In the genomic region with DNA sequence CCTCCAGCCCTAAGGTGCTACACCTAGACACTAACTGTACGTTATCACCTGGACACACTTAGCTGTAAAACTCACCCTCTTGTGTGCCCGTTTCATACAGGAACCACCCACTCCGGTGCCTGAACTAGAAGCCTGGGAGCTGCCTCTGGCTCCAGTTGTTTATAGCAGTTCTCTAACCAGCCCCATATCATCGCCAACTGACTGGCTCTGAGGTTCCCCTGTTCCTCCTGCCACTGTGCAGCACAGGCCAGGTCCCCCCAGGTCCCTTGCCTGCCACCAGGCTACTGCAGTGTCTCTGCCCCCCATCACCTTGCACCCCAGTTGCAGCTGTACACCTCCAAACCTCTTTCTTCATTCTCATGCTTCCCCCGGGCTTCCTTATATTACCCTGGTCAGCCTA, we compare ENCODE assay signal across 24 mouse cellular contexts. TPM values are rescaled to one million over a fixed set of nuclear protein-coding genes. Genes with fewer than 3 reads are reported as not detected.
DNase-seq lines count a peak whose midpoint lies in the region; ATAC-seq and TF ChIP-seq lines count a peak whose summit lies in the region.
"Had no signal": no experiment of that assay in that cellular context is flagged by ENCODE, and none has a peak within 500 bp of the region (broad histone marks: within the 10 kb centered on the region; RNA-seq: fewer than 3 reads in every experiment).

No protein-coding gene starts in this region.

- no peak for ATAC-seq in hindbrain, postnatal 0 days
- no peak for ATAC-seq in hindbrain, embryonic 13.5 days (ENCODE audit: low FRiP score)
- ATAC-seq in midbrain, embryonic 13.5 days, result 0 out of 2 replicates have a peak, but pooled peaks have one; percentile 10
- ATAC-seq in midbrain, postnatal 0 days (ENCODE audit: low FRiP score), result no peak
- ATAC-seq: activated CD4-positive, CD25-positive, alpha-beta regulatory T cell, adult 4 months; intestine, embryonic 16.5 days had no signal

- H3K4me3 ChIP-seq in gastrocnemius, adult 2 months, result no peak overlapping the region
- H3K4me3 ChIP-seq in hindbrain, postnatal 0 days (ENCODE audit: low read length), result no peak overlapping the region
- no peak overlapping the region for H3K4me3 ChIP-seq in hindbrain, embryonic 13.5 days
- H3K4me3 ChIP-seq in midbrain, embryonic 13.5 days (replicated peaks), result no peak overlapping the region
- no peak overlapping the region for H3K4me3 ChIP-seq in midbrain, postnatal 0 days (ENCODE audit: low read depth, low read length)
- H3K4me3 ChIP-seq: embryonic facial prominence, embryonic 12.5 days; limb, embryonic 12.5 days; liver, embryonic 15.5 days had no signal

- H3K9ac ChIP-seq in hindbrain, postnatal 0 days (replicated peaks; ENCODE audit: low read length), result no peak overlapping the region
- H3K9ac ChIP-seq in hindbrain, embryonic 13.5 days, result no peak overlapping the region
- H3K9ac ChIP-seq in midbrain, embryonic 13.5 days (replicated peaks), result no peak overlapping the region
- H3K9ac ChIP-seq in midbrain, postnatal 0 days (replicated peaks; ENCODE audit: low read length, poor library complexity, severe bottlenecking), result no peak overlapping the region
- H3K9ac ChIP-seq: embryonic facial prominence, embryonic 12.5 days; limb, embryonic 12.5 days; liver, embryonic 15.5 days; lung, embryonic 14.5 days had no signal

- no peak for DNase-seq in gastrocnemius, adult 2 months
- no peak for DNase-seq in gastrocnemius, postnatal 10 days
- DNase-seq in hindbrain, postnatal 0 days (ENCODE audit: low spot score), result no peak
- no peak for DNase-seq in midbrain, postnatal 0 days (ENCODE audit: low spot score)
- no peak for DNase-seq in spleen, postnatal 14 days (ENCODE audit: low spot score in 2 of 2)
- DNase-seq: adrenal gland, adult 2 months; B cell, adult 2 months; cerebellum, adult 9-10 months; cerebellum, postnatal 36 days; embryo, embryonic 11 days; kidney, adult 8-10 months; kidney, postnatal 4 days; lung, embryonic 14.5 days; lung, postnatal 14 days; thymus, postnatal 4 days had no signal

- TF ChIP-seq CTCF in gastrocnemius, adult 2 months (IDR thresholded peaks at IDR 0.05), result no peak
- no peak for TF ChIP-seq CTCF in hindbrain, postnatal 0 days (IDR thresholded peaks at IDR 0.05; ENCODE audit: low read depth)
- TF ChIP-seq CTCF in midbrain, postnatal 0 days (IDR thresholded peaks at IDR 0.05), result no peak

- intact Hi-C loops in gastrocnemius, adult 2 months (cut with DNase I), result loop anchor here (10.0 kb wide), 1 partner anchor 425 kb away; no protein-coding TSS in a partner anchor

- no peaks in the 10 kb centered on the region for H3K27me3 ChIP-seq in hindbrain, postnatal 0 days (ENCODE audit: insufficient read depth, low read length)
- H3K27me3 ChIP-seq in hindbrain, embryonic 13.5 days, result peaks cover 13% of the 10 kb centered on the region; the same call in 1 of the 2 replicates
- H3K27me3 ChIP-seq in midbrain, embryonic 13.5 days, result peaks cover 15% of the 10 kb centered on the region
- H3K27me3 ChIP-seq in midbrain, postnatal 0 days (ENCODE audit: insufficient read depth, low read length), result no peaks in the 10 kb centered on the region

- peaks cover 11% of the 10 kb centered on the region for H3K4me1 ChIP-seq in hindbrain, postnatal 0 days (ENCODE audit: insufficient read depth, low read length)
- peaks cover 21% of the 10 kb centered on the region for H3K4me1 ChIP-seq in hindbrain, embryonic 13.5 days (replicated peaks)
- peaks cover 19% of the 10 kb centered on the region for H3K4me1 ChIP-seq in midbrain, embryonic 13.5 days (replicated peaks)
- peaks cover 11% of the 10 kb centered on the region for H3K4me1 ChIP-seq in midbrain, postnatal 0 days (ENCODE audit: insufficient read depth, low read length)
- H3K4me1 ChIP-seq: embryonic facial prominence, embryonic 12.5 days had no signal

- peak overlapping the region; percentile 12; the same call in 1 of the 2 replicates for H3K27ac ChIP-seq in gastrocnemius, adult 2 months
- H3K27ac ChIP-seq in hindbrain, postnatal 0 days, result peak overlapping the region; percentile 64; the same call in 1 of the 2 replicates
- H3K27ac ChIP-seq in hindbrain, embryonic 13.5 days, result no peak overlapping the region
- H3K27ac ChIP-seq in midbrain, embryonic 13.5 days, result no peak overlapping the region
- H3K27ac ChIP-seq in midbrain, postnatal 0 days (ENCODE audit: low read depth, low read length), result no peak overlapping the region
- H3K27ac ChIP-seq: embryonic facial prominence, embryonic 12.5 days; kidney, postnatal 0 days; limb, embryonic 12.5 days; liver, embryonic 15.5 days had no signal

- 89% methylated on average over 5 of the region's 5 CpGs for WGBS in hindbrain, postnatal 0 days
- 91% methylated on average over 5 of the region's 5 CpGs for WGBS in hindbrain, embryonic 13.5 days
- 92% methylated on average over 5 of the region's 5 CpGs for WGBS in midbrain, embryonic 13.5 days
- WGBS in midbrain, postnatal 0 days, result 93% methylated on average over 5 of the region's 5 CpGs

- no peak overlapping the region for H3K4me2 ChIP-seq in hindbrain, postnatal 0 days (ENCODE audit: low read depth, low read length)
- no peak overlapping the region for H3K4me2 ChIP-seq in hindbrain, embryonic 13.5 days
- H3K4me2 ChIP-seq in midbrain, embryonic 13.5 days (replicated peaks), result no peak overlapping the region
- no peak overlapping the region for H3K4me2 ChIP-seq in midbrain, postnatal 0 days (ENCODE audit: low read depth, low read length, poor library complexity, severe bottlenecking)
- H3K4me2 ChIP-seq: embryonic facial prominence, embryonic 12.5 days; limb, embryonic 12.5 days; liver, embryonic 15.5 days; lung, embryonic 14.5 days had no signal

- no peaks in the 10 kb centered on the region for H3K36me3 ChIP-seq in hindbrain, postnatal 0 days (ENCODE audit: insufficient read depth, low read length)
- no peaks in the 10 kb centered on the region for H3K36me3 ChIP-seq in hindbrain, embryonic 13.5 days
- no peaks in the 10 kb centered on the region for H3K36me3 ChIP-seq in midbrain, embryonic 13.5 days
- no peaks in the 10 kb centered on the region for H3K36me3 ChIP-seq in midbrain, postnatal 0 days (ENCODE audit: insufficient read depth, low read length)
- H3K36me3 ChIP-seq: embryonic facial prominence, embryonic 12.5 days; limb, embryonic 12.5 days; liver, embryonic 15.5 days had no signal

- H3K9me3 ChIP-seq in hindbrain, postnatal 0 days (ENCODE audit: low read length), result no peaks in the 10 kb centered on the region
- no peaks in the 10 kb centered on the region for H3K9me3 ChIP-seq in hindbrain, embryonic 13.5 days
- no peaks in the 10 kb centered on the region for H3K9me3 ChIP-seq in midbrain, embryonic 13.5 days
- no peaks in the 10 kb centered on the region for H3K9me3 ChIP-seq in midbrain, postnatal 0 days (ENCODE audit: low read length)
- H3K9me3 ChIP-seq: embryonic facial prominence, embryonic 12.5 days; limb, embryonic 12.5 days; liver, embryonic 15.5 days had no signal

RNA-seq across cellular contexts. Expression of a gene that starts 8.7 kb away (rescaled TPM):
- 10 to 100 TPM; 17.7 to 20.8 TPM for total RNA-seq in gastrocnemius, adult 2 months (2021)
- 10 to 100 TPM; 41.3 to 57.6 TPM for total RNA-seq in gastrocnemius, postnatal 10 days (2021)
- total RNA-seq in hindbrain, postnatal 0 days (2014; rRNA removed), result 13.0 and 20.1 TPM in 2 replicates
- 2.0 and 2.1 TPM in 2 replicates for polyA plus RNA-seq in hindbrain, postnatal 0 days (2015; fragmentation: Nextera tagmentation; extraction: Ambion mirVana)
- polyA plus RNA-seq in hindbrain, embryonic 13.5 days (2015; fragmentation: Nextera tagmentation; extraction: Ambion mirVana), result 0.52 and 0.66 TPM in 2 replicates
- 0.52 and 0.74 TPM in 2 replicates for polyA plus RNA-seq in midbrain, embryonic 13.5 days (2015; fragmentation: Nextera tagmentation; extraction: Ambion mirVana)
- total RNA-seq in midbrain, postnatal 0 days (2014; rRNA removed), result 8.3 and 14.9 TPM in 2 replicates
- 1.5 and 1.8 TPM in 2 replicates for polyA plus RNA-seq in midbrain, postnatal 0 days (2015; fragmentation: Nextera tagmentation; extraction: Ambion mirVana)
- total RNA-seq: hematopoietic stem cell, adult 5-6 weeks had no signal
- polyA plus RNA-seq: activated CD4-positive, CD25-positive, alpha-beta regulatory T cell, adult 4 months had no signal

Comparison
In these comparisons a context has a peak if more than half of its experiments do, and no peak if none do; other contexts are left out.
1. H3K27ac ChIP-seq: peak in gastrocnemius, adult 2 months (single experiment) and hindbrain, postnatal 0 days (single experiment); none in hindbrain, embryonic 13.5 days (single experiment), midbrain, embryonic 13.5 days (single experiment) and midbrain, postnatal 0 days (single experiment).